Mouse (Mus musculus): ENCODE data around the gene Trmu. TPM values are rescaled to one million over a fixed set of nuclear protein-coding genes. Genes with fewer than 3 reads are reported as not detected.
A peak's percentile ranks its signal among the peaks of the same experiment; 100 is the strongest.

Trmu gene
- 50.9 and 51.9 TPM in 2 replicates for polyA plus RNA-seq (2015; fragmentation: Nextera tagmentation; extraction: Ambion mirVana)

DNA sequence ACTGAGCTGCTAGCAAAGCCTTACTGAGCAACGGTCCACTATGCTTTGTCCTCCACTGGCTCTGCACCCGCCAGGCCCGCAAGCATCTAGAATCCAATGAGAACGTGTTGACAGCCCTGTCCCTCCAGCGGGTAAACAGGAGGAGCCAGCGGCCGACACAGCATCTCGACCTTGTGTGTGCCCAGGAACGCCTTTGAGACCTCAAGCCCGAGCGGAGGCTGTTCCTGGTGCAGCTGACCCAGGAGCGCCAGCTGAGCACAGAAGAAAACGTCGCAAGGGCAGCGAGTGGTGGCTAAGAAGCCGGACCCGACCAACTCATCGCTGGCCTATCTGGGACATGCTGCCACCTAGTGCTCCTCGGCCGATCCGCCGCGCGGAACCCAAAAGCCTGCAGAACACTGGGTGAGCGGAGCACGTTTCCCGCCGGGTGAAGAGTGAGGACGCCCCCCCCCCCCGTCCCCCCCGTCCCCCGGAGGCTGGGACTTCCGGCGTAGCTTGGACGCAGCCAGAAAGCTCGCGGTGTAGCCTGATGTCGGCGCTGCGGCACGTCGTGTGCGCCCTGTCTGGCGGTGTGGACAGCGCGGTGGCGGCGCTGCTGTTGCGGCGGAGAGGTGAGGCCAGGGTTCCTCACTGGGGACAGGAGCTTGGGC, at the start of gene Trmu:
TSS of gene Trmu (plus strand) at position 465 of the 650 bp plus-strand sequence.
- H3K36me3 ChIP-seq = peaks cover 18% of the 10 kb centered on the region
- WGBS = 1% methylated on average over 47 of the region's 50 CpGs
- H3K4me3 ChIP-seq (replicated peaks) = peak within 1 kb of the TSS; percentile 89
- peak; percentile 95 for ATAC-seq (ENCODE audit: low FRiP score)
- peaks cover 30% of the 10 kb centered on the region for H3K4me1 ChIP-seq
- H3K9me3 ChIP-seq (replicated peaks) = no peaks in the 10 kb centered on the region
- H3K27ac ChIP-seq (replicated peaks) = peak within 1 kb of the TSS; percentile 91
- no peaks in the 10 kb centered on the region for H3K27me3 ChIP-seq (replicated peaks)
- peak within 1 kb of the TSS; percentile 80 for H3K9ac ChIP-seq (replicated peaks)
- peak within 1 kb of the TSS; percentile 81 for H3K4me2 ChIP-seq

DNA sequence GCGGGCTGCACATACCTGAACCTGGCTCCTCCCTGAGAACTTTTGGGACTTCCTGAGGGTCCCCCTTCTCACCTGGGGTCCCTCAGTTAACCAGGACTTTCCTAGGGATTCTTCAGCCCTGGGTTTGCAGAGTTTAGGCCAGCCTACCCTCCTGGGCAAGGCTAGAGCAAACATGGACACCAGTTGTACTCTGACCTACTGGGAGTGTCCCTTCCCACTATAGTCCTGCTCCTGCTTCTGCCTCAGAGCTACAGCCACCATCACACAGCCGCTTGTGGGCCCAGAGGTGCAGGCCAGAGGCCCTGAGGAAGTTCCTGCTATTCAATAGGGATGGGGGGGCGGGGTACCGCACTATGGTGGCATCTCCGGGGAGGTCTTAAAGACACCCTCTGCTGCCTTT, 49.6 kb upstream of the Trmu start:
- H3K4me1 ChIP-seq = peaks cover 19% of the 10 kb centered on the region
- H3K9ac ChIP-seq (replicated peaks) = no peak overlapping the region
- WGBS = 74% methylated on average over 5 of the region's 5 CpGs
- H3K27me3 ChIP-seq (replicated peaks) = no peaks in the 10 kb centered on the region
- no peaks in the 10 kb centered on the region for H3K36me3 ChIP-seq
- no peak overlapping the region for H3K4me3 ChIP-seq (replicated peaks)
- H3K27ac ChIP-seq (replicated peaks) = no peak overlapping the region
- no peaks in the 10 kb centered on the region for H3K9me3 ChIP-seq (replicated peaks)
- H3K4me2 ChIP-seq = no peak overlapping the region
- no peak for ATAC-seq (ENCODE audit: low FRiP score)

DNA sequence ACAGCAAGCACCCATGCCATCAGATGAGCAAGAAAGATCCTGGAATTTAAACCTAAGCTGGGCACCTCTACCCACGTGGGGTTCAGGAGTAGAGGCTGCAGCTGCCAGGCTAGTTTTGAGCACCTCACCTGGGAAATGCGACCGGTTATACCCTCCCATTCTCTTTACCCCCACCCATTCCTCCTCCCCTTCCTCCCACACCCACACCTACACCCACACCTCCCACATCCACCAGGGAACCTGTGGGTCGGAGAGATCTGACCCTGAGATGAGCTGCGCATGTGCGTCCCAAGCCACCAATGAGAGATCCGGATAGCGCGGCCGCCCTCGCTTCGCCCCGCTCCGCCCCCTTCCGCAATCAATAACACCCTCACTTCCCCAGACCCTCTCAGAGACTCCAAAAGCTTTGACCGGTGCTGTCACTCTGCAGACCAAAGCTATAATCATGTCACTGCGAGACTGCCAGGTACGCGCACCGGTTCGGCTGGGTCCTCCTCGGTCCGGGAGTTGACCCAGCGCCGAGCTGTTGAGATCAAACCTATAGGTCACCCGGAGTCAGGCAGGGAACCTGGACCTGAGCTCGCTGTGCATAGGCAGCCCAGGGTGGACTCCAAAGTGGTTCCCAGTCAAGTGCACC, 47.0 kb upstream of the Trmu start, which contains the start of gene Ttc38:
TSS of gene Ttc38 (plus strand) at position 353 of the 637 bp plus-strand sequence.
- Histone ChIP-seq H3K9me3 (replicated peaks) (no peaks in the 10 kb centered on the region), H3K27ac (replicated peaks) (no peak within 1 kb of the TSS; the same call in 1 of the 2 replicates), H3K36me3 (peaks cover 5% of the 10 kb centered on the region; the same call in 1 of the 2 replicates), H3K27me3 (replicated peaks) (no peaks in the 10 kb centered on the region), H3K4me1 (peaks cover 19% of the 10 kb centered on the region), H3K4me3 (replicated peaks) (peak within 1 kb of the TSS; percentile 60), H3K9ac (replicated peaks) (peak within 1 kb of the TSS; percentile 66), H3K4me2 (peak within 1 kb of the TSS; percentile 92)
- 1% methylated on average over 27 of the region's 27 CpGs for WGBS
- peak; percentile 92 for ATAC-seq (ENCODE audit: low FRiP score)

DNA sequence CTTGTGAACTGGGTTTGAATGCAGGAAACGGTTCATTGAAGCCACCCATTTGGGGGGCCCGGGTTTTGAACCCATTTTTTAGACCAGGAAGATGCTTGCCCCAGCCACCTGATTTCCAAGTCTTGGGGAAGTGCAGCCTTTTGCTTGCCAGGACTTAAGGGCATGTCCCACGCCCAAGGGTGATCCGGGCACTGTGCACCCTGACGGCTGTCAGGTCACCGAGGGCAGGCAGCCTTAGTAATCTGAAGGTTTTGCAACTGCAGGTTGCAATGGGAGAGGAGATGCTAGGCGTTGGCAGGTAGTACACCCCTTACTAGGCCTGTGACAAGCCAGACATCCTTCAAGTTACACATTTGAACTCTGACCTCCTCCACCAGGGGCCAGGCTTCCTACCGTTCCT, 46.5 kb upstream of the Trmu start:
- H3K27me3 ChIP-seq (replicated peaks) = no peaks in the 10 kb centered on the region
- H3K9ac ChIP-seq (replicated peaks) = peak overlapping the region; percentile 66
- H3K4me2 ChIP-seq = peak overlapping the region; percentile 92
- WGBS = 46% methylated on average over 8 of the region's 8 CpGs
- H3K27ac ChIP-seq (replicated peaks) = no peak overlapping the region
- H3K9me3 ChIP-seq (replicated peaks) = no peaks in the 10 kb centered on the region
- peaks cover 5% of the 10 kb centered on the region; the same call in 1 of the 2 replicates for H3K36me3 ChIP-seq
- H3K4me1 ChIP-seq = peaks cover 19% of the 10 kb centered on the region
- ATAC-seq (ENCODE audit: low FRiP score) = no peak
- H3K4me3 ChIP-seq (replicated peaks) = peak overlapping the region; percentile 60

DNA sequence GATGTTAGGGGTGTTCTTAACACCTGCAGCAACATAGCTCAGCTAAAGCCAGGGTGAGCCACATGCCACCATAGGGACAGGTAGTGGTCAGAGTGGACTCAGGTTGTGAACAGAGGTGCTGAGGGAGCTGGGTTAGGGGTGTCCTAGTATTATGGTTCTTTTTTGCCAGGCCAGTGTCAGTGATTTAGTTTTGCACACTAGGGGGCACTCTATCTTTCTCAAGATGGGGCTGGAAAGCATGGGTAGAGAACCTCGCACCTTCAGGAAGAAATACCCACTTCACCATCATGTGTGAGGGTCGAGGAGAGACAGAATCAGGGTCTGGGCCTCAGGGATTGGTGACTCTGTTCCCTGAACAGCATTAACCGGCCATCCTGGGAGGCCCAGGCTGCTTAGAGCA, 43.8 kb upstream of the Trmu start:
- H3K27ac ChIP-seq (replicated peaks) = no peak overlapping the region
- H3K4me2 ChIP-seq = no peak overlapping the region
- H3K9me3 ChIP-seq (replicated peaks) = no peaks in the 10 kb centered on the region
- ATAC-seq (ENCODE audit: low FRiP score) = no peak
- H3K4me1 ChIP-seq = peaks cover 19% of the 10 kb centered on the region
- H3K27me3 ChIP-seq (replicated peaks) = no peaks in the 10 kb centered on the region
- H3K4me3 ChIP-seq (replicated peaks) = no peak overlapping the region
- no peak overlapping the region for H3K9ac ChIP-seq (replicated peaks)
- H3K36me3 ChIP-seq = peaks cover 5% of the 10 kb centered on the region; the same call in 1 of the 2 replicates
- WGBS = 61% methylated on average over 3 of the region's 3 CpGs

DNA sequence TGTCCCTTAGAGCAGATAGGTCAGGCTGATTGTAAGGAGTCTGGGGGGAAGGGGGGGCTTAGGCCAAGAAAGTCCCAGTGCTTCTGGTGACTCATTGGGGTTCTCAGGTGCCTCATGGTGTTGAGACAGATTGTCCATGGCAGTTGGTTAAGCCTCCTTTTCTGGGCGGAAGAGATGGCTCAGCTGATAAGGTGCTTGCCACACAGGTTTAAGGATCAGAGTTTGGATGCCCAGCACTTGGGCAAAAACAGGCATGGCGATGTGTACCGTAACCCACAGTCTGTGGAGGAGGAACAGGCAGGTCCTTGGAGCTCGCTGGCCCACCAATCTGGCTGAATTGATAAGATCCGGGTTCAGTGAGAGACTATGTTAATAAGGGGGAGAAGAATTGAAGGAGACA, 42.2 kb upstream of the Trmu start:
- Histone ChIP-seq H3K27me3 (replicated peaks) (no peaks in the 10 kb centered on the region), H3K9me3 (replicated peaks) (no peaks in the 10 kb centered on the region), H3K4me1 (peaks cover 13% of the 10 kb centered on the region), H3K36me3 (peaks cover 5% of the 10 kb centered on the region; the same call in 1 of the 2 replicates), H3K4me2 (no peak overlapping the region), H3K27ac (replicated peaks) (no peak overlapping the region), H3K4me3 (replicated peaks) (no peak overlapping the region), H3K9ac (replicated peaks) (no peak overlapping the region)
- ATAC-seq (ENCODE audit: low FRiP score) = no peak
- over 99% methylated on average over 5 of the region's 5 CpGs for WGBS

DNA sequence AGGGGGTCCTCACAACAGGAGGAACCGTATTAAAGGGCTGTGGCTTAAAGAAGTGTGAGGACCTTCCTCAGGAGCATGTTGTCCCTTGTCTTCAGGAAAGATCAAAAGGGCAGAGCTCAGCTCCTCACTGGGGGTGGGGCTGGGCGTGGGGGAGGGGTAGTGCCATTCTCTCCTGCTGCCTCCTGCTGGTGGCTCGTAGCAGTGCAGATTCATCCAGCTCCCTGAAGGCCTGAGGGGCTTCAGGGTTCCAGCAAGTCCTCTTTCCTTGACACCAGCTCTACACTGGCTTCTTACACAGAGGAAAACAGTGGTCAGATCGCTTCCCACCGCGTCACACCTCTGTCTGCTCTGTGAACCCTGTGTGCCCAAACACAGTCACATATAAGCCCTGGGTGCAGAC, 38.1 kb upstream of the Trmu start:
- Histone ChIP-seq H3K4me2 (no peak overlapping the region), H3K27me3 (replicated peaks) (no peaks in the 10 kb centered on the region), H3K27ac (replicated peaks) (no peak overlapping the region), H3K36me3 (peaks cover 5% of the 10 kb centered on the region; the same call in 1 of the 2 replicates), H3K9me3 (replicated peaks) (no peaks in the 10 kb centered on the region), H3K9ac (replicated peaks) (no peak overlapping the region), H3K4me3 (replicated peaks) (no peak overlapping the region), H3K4me1 (no peaks in the 10 kb centered on the region)
- ATAC-seq (ENCODE audit: low FRiP score) = no peak
- WGBS = 33% methylated on average over 6 of the region's 6 CpGs

DNA sequence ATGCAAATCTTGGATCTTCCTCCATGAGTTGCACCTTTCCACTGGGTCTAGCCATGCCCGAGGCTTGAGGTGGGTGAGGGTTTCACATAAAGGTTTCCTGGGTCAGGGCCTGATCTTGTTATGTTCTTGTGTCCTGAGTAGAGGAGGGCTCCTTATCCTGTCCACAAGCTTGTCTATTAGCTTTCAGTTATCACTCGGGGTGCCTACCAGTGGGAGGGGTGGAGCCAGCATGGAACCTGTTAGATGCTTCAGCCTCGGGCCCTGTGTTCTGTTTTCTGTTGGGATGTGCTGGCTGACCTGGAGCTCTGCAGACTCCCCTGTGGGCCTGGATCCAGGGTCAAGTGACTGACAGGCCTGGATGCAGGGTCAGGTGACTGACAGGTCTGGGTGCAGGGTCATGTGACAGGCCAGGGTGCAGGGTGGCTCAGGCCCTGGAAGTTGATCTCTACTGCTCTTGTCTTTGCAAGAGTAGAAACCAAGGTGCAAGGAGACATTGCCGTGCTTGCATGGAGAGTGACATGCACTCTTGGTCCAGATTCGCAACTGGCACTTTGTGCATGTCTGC, 37.2 kb upstream of the Trmu start:
- H3K4me3 ChIP-seq (replicated peaks) = no peak overlapping the region
- no peak overlapping the region for H3K4me2 ChIP-seq
- no peaks in the 10 kb centered on the region for H3K27me3 ChIP-seq (replicated peaks)
- 0 out of 2 replicates have a peak, but pooled peaks cover 2% of the 10 kb centered on the region for H3K36me3 ChIP-seq
- no peak for ATAC-seq (ENCODE audit: low FRiP score)
- H3K9me3 ChIP-seq (replicated peaks) = no peaks in the 10 kb centered on the region
- WGBS = 87% methylated on average over 5 of the region's 5 CpGs
- H3K4me1 ChIP-seq = no peaks in the 10 kb centered on the region
- no peak overlapping the region for H3K27ac ChIP-seq (replicated peaks)
- no peak overlapping the region for H3K9ac ChIP-seq (replicated peaks)

DNA sequence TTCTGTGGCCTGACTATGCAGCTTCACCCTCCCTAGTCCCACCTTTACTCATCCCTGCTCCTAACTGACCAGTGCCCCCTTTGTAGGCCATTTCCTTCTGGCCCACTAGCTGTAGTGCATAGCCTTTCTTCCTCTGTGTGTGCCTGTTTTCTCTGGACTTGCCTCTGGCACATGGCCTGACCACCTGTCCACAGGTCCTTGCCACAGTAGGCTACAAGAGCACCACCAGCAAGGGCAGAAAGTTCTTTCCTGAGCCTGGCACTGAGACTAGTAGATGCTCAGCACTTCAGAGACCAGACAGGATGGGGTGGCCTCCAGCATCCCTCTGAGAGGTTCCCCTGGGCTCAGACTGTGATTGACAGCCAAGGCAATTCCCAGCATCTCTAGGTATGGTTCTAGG, 34.0 kb upstream of the Trmu start:
- Histone ChIP-seq H3K9ac (replicated peaks) (no peak overlapping the region), H3K27me3 (replicated peaks) (no peaks in the 10 kb centered on the region), H3K9me3 (replicated peaks) (no peaks in the 10 kb centered on the region), H3K36me3 (0 out of 2 replicates have a peak, but pooled peaks cover 2% of the 10 kb centered on the region), H3K4me3 (replicated peaks) (no peak overlapping the region), H3K27ac (replicated peaks) (no peak overlapping the region), H3K4me1 (no peaks in the 10 kb centered on the region), H3K4me2 (no peak overlapping the region)
- no peak for ATAC-seq (ENCODE audit: low FRiP score)

DNA sequence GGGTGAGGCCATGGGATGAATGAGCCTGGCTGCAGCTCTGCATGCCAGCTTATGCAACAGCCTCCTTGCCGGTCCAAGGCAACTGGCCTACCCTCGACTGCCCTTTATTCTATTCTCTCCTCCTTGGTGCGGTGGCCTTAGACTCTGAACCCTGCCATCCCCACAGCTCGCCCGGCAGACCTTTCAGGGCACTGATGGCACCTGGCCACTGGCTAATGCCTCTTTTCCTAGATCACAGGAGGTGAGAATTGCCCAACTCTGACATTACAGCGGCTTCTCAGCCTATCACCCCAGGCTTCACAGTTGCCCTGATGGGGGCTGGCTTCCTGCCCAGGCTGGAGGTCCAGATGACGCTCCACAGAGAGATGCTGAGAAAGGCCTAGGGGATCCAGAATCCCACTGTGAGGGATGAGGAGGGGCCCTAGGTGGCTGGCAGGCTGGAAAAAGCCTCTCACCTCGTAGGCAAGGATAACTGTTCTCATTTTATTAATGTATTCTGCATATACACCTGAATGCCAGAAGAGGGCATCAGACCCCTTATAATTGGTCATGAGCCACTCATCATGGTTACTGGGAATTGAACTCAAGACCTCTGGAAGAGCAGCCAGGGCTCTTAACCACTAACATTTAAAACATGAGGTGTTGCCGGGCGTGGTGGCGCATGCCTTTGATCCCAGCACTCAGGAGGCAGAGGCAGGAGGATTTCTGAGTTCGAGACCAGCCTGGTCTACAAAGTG, 27.3 kb upstream of the Trmu start:
- no peak overlapping the region for H3K4me3 ChIP-seq (replicated peaks)
- H3K27ac ChIP-seq (replicated peaks) = no peak overlapping the region
- no peak for ATAC-seq (ENCODE audit: low FRiP score)
- no peaks in the 10 kb centered on the region for H3K4me1 ChIP-seq
- no peaks in the 10 kb centered on the region; the same call in 1 of the 2 replicates for H3K36me3 ChIP-seq
- H3K9me3 ChIP-seq (replicated peaks) = no peaks in the 10 kb centered on the region
- no peak overlapping the region for H3K4me2 ChIP-seq
- H3K9ac ChIP-seq (replicated peaks) = no peak overlapping the region
- 80% methylated on average over 12 of the region's 12 CpGs for WGBS
- H3K27me3 ChIP-seq (replicated peaks) = no peaks in the 10 kb centered on the region

DNA sequence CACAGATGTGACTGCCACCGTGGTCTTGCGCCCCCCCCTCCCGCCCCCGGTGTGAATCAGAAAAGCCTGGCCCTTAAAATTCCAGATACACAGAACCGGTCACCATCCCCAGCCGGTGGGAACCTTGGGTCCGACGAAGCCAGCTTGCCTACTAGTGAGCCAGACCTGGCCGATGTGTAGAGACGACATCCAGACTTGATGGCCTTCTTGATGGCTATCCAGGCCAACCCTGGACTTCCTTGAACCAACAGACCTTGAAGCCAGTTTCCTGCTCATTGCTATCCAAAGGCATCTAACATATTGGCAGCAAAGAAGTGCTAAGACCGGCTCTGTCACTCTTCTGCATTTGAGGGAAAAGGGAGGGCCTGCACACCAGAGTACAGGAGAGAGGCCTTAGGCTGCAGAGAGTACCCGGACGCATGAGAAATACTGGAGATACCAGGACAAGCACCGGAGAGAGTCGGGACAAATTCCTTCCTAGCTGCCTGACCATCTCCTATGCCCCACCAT, 20.1 kb upstream of the Trmu start:
- H3K9me3 ChIP-seq (replicated peaks) = no peaks in the 10 kb centered on the region
- peak overlapping the region; percentile 93 for H3K4me2 ChIP-seq
- H3K27me3 ChIP-seq (replicated peaks) = no peaks in the 10 kb centered on the region
- H3K9ac ChIP-seq (replicated peaks) = peak overlapping the region; percentile 76
- no peaks in the 10 kb centered on the region for H3K36me3 ChIP-seq
- WGBS = 10% methylated on average over 15 of the region's 15 CpGs
- H3K4me3 ChIP-seq (replicated peaks) = peak overlapping the region; percentile 65
- H3K4me1 ChIP-seq = peaks cover 26% of the 10 kb centered on the region
- peak; percentile 57 for ATAC-seq (ENCODE audit: low FRiP score)
- peak overlapping the region; percentile 87 for H3K27ac ChIP-seq (replicated peaks)
